8 mouse cellular contexts compared by ENCODE assay signal in the genomic region with DNA sequence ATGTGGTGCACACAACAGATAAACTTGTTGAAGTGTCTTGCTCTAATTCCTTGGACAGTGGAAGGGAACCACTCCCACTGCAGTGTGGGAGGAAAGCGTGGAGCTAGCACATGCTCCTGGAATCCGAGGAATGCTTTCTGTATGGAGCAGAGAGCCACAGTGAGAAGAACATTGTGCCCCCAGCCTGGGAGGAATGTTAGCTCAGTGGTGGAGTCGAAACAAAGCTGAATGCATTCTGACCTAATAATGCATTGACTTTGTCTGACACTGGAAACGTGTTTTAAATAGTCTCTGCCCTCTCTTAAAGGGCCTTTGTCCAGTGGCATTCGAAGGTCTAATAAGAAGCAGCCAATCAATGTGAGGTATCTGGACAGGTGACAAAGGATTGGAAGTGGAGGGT.
DNase-seq lines count a peak whose midpoint lies in the region; ATAC-seq and TF ChIP-seq lines count a peak whose summit lies in the region.

No protein-coding gene starts in this region.

- no peak for TF ChIP-seq POLR2A in lung, adult 2 months (IDR thresholded peaks at IDR 0.05; ENCODE audit: borderline replicate concordance, extremely low read depth, low read depth, low read length)

- DNase-seq in lung, adult 18-20 months = peak; percentile 20 to 24
- DNase-seq in lung, adult 2 months = no peak
- peak; percentile 89 for DNase-seq in heart, embryonic 10.5 days (ENCODE audit: low spot score)
- DNase-seq in limb, embryonic 10.5 days (ENCODE audit: low spot score) = peak; percentile 30
- DNase-seq in gastrocnemius, postnatal 25 days = no peak
- DNase-seq in cerebellum, adult 9-10 months = no peak

- ATAC-seq in stomach, embryonic 16.5 days (ENCODE audit: insufficient read depth, low FRiP score) = peak; percentile 86
- no peak for ATAC-seq in inflammation-experienced regulatory T-cells, adult 6 months

- peaks cover 16% of the 10 kb centered on the region; the same call in 1 of the 2 replicates for H3K36me3 ChIP-seq in heart, embryonic 10.5 days
- no peaks in the 10 kb centered on the region for H3K36me3 ChIP-seq in limb, embryonic 10.5 days
- no peaks in the 10 kb centered on the region for H3K36me3 ChIP-seq in stomach, embryonic 16.5 days (ENCODE audit: control insufficient read depth, insufficient read depth, low read length)

- no peaks in the 10 kb centered on the region for H3K27me3 ChIP-seq in heart, embryonic 10.5 days (ENCODE audit: insufficient read depth, poor library complexity, severe bottlenecking)
- H3K27me3 ChIP-seq in limb, embryonic 10.5 days (ENCODE audit: low read depth, poor library complexity, severe bottlenecking) = no peaks in the 10 kb centered on the region
- no peaks in the 10 kb centered on the region for H3K27me3 ChIP-seq in stomach, embryonic 16.5 days (ENCODE audit: control insufficient read depth, insufficient read depth, low read length)

- no peak overlapping the region for H3K4me3 ChIP-seq in lung, adult 2 months (replicated peaks; ENCODE audit: extremely low read depth, low read depth, low read length)
- H3K4me3 ChIP-seq in heart, embryonic 10.5 days = no peak overlapping the region
- H3K4me3 ChIP-seq in limb, embryonic 10.5 days = no peak overlapping the region
- H3K4me3 ChIP-seq in stomach, embryonic 16.5 days (replicated peaks; ENCODE audit: low read length) = no peak overlapping the region

- 30% methylated on average over 5 of the region's 5 CpGs for WGBS in lung, adult 2 months
- 15% methylated on average over 5 of the region's 5 CpGs for WGBS in heart, embryonic 10.5 days
- WGBS in limb, embryonic 10.5 days = 36% methylated on average over 5 of the region's 5 CpGs
- 17% methylated on average over 5 of the region's 5 CpGs for whole genome bisulfite sequencing in stomach, embryonic 16.5 days

- no peak overlapping the region for H3K9ac ChIP-seq in stomach, embryonic 16.5 days (ENCODE audit: low read length)

- no peaks in the 10 kb centered on the region for H3K9me3 ChIP-seq in heart, embryonic 10.5 days
- no peaks in the 10 kb centered on the region for H3K9me3 ChIP-seq in limb, embryonic 10.5 days (replicated peaks)
- H3K9me3 ChIP-seq in stomach, embryonic 16.5 days (replicated peaks; ENCODE audit: control insufficient read depth, low read length) = no peaks in the 10 kb centered on the region

- H3K4me1 ChIP-seq in lung, adult 2 months (ENCODE audit: control insufficient read depth, insufficient read depth, low read length) = no peaks in the 10 kb centered on the region
- H3K4me1 ChIP-seq in heart, embryonic 10.5 days = peaks cover 21% of the 10 kb centered on the region; the same call in 1 of the 2 replicates
- H3K4me1 ChIP-seq in limb, embryonic 10.5 days = peaks cover 14% of the 10 kb centered on the region
- H3K4me1 ChIP-seq in stomach, embryonic 16.5 days (ENCODE audit: control insufficient read depth, insufficient read depth, low read length) = 0 out of 2 replicates have a peak, but pooled peaks cover 4% of the 10 kb centered on the region

- H3K27ac ChIP-seq in heart, embryonic 10.5 days = peak overlapping the region; percentile 76
- H3K27ac ChIP-seq in limb, embryonic 10.5 days = no peak overlapping the region
- H3K27ac ChIP-seq in stomach, embryonic 16.5 days (ENCODE audit: low read length) = no peak overlapping the region

- no peak for TF ChIP-seq CTCF in lung, adult 2 months (IDR thresholded peaks at IDR 0.05; ENCODE audit: insufficient read depth, low read length)

- no peak overlapping the region for H3K4me2 ChIP-seq in stomach, embryonic 16.5 days (ENCODE audit: low read depth, low read length)

Comparison
In these comparisons a context has a peak if more than half of its experiments do, and no peak if none do; other contexts are left out.
1. DNase-seq: peak in lung, adult 18-20 months (2 of 2), heart, embryonic 10.5 days (single experiment) and limb, embryonic 10.5 days (single experiment); none in lung, adult 2 months (single experiment), gastrocnemius, postnatal 25 days (single experiment) and cerebellum, adult 9-10 months (single experiment).